Mouse (Mus musculus) right cerebral cortex, adult 18-20 months (tissue): ENCODE data around the gene Esrrg.

Source experiments
- DNase-seq: peaks from one replicate; pipeline ENCODE4 v3.0.0; 2022; ENCODE audit warnings: mixed read lengths

The Esrrg gene

DNA sequence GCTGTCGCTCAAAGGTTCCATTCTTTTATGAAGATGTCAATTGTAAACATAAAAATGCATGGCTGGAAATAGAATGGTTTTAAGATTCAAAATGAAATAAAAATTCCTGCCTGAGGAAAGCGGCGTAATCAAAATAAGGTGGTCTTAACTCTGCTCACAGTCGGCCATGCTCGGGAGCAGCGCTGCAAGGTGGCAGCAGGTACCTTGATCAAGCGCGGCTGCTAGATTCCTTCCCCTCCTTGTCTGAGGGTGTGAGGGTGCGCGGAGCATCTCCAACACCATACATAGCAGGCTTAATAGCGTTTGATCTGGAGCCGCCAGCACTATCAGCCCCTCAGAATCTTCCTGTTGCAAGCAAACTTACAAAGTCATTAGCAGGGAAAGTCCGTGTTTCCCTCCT lies 399.9 kb downstream of the Esrrg start:
- DNase-seq: no peak

DNA sequence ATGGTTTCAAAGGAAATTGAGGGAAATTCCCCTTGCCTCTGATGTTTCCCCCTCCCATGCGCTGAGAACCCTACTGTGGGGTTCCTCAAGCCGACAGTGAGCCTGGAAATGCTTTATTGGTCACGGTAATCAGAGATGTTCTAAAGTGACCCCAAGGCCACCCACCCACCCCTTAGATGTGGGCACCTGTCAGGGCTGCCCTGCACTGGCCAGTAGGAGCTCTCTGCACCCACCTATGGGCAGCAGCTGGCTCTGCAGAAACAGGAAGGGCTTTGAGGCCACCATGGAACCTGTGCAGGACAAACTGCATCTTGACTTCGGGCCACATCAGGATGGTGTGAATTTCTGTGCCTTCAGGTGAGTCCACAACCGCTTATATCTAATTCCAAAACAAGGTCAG lies 401.3 kb downstream of the Esrrg start:
- DNase-seq: no peak

DNA sequence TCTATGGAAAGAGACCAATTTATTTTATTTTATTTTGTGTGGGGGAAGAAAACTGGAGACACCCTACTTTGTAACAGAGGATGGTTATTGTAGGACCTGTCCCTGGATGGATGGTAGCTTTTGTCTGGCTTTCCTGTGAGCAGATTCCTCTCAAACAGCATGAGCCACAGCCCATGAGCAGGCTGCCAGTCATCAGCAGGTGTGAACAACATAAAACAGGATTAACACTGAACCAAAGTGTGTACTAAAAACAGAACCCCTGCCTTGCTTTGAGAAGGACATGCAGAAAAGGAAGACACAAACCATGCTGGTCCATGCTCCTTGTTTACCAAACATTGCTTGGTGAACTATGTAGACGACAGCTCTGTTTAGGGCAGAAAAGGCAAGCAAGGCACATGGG lies 402.3 kb downstream of the Esrrg start:
- DNase-seq: no peak

DNA sequence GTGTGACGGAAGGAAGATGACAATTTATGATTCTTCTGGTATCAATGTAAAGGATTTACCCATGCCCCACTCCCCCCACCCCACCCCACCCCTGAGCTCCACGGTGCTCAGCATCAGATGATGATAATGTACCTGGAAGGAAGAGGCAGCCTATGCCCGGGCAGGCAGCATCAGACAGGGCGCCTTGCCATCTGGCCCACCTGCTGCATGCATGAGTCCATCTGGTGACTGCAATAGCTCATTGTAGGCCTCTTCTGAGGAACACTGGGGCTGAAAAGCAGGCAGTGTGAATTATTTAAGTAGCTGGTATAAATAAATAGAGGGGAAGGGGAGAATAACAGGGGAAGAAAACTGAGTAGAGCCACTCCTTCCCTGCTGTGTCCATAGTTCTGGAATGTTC lies 405.8 kb downstream of the Esrrg start:
- DNase-seq: no peak

DNA sequence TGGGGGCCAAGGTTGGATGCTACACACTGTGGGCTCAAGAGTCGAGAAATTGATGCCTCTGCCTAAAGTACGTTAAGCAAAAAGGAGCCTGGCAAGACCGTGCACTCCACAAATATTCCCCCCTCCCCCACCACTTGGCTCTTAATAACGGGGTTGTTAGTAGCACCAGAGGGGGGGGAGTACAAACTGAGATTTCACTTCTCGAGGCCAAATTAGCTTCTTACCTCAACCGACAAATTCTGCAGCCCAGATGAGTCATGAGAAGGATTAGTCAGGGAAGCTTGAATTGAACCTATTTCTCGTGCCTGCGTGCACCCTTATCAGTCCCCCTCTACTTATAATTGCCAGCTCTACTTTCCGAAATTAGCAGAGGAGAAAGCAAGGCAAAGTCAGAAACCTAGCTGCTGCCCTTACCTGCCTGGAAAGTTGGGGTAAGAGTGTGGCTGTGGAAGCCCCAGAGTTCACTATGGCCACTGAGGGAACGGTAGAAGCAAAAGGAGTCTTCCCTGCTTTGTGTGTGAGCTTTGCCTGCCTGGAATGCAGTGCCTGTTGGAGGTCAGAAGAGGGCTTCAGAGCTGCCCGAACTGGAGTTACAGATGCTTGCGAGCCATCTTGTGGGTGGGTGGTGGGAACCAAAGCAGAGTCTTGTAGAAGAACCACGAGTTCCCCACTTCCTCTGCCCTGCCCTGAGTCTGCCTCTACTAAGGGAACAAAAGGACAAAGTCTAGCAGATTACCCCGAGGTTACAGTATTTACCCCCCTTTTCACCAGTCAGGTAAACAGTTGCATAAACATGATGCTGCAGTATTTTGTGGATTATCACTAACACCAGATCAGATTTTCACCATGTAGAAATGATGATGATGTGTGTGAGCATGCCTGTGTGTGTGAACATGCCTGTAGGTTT lies 409.6 kb downstream of the Esrrg start:
- DNase-seq: peak; percentile 15

DNA sequence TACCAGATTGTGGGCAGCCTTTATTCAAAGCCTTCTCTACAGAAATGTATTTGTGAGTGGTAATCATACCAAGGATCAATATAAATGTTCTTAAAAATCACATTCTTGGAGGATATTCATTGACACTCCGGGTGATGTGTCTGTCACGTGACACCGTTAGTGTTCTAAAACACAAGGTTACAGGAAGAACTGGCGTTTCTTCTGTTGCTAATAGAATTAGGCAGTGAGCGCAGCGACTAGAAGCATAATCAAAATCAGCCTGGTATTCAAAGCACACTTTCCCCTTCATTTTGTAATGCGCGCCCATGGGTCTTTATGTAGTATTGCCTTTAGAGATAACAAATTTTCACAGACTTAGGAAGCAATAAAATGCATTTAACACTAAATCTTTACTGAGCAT lies 420.6 kb downstream of the Esrrg start:
- no peak for DNase-seq

DNA sequence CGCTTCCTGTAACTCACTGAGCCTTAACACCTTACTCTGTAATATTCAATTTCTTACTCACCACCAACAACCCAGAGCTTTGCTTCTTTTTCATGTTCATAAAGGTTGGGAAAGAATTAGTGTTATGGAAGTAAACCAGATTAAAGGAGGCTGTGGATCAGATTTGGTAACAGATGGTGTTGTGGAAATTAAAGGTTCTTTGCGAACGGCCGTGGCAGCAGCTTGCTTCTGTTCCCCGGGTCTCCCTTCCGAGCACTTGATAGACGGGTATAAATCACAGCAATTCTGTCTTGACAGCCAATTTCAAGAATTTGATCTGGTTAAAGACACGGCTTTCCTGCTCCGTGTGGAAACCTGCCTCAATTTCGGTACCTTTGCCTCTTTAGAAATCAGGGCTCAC lies 421.5 kb downstream of the Esrrg start:
- DNase-seq: no peak

DNA sequence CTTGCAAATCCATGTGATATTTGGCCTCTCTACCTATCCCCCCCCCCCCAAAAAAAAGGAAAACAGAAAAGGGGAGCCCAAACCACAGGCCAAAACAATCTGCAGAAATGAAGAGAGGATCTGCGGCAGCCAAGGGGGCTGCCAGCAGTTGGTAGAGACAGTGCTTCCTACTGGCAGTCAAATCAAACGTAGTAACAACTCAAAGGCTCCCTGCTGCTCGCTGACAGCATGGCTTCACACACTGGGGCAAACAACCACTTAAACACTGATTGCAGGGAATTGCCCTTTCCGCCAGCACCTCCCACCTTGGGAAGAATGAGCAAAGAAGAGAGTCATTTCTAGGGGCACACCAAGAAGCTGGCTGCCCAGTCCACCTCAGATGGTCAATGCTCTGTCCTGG lies 422.7 kb downstream of the Esrrg start:
- no peak for DNase-seq

DNA sequence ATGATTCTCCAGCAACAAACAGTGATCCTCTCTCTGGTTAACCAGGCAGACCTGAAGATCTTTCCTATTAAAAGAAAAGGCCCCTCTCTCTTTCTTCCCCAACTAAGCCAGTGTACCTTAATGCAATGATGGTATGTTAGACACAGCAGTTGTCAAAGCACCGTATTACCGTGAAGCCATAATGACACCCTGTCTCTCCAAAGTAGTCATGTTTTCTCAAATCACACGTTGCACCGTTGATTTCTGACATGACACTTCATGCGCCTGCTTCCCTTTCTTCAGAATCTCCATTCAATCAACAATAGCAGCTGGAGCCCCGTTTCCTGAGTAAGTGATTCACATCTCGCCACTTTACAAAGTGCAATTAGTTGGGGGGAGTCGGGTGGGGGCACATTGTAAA lies 427.4 kb downstream of the Esrrg start:
- DNase-seq: no peak

DNA sequence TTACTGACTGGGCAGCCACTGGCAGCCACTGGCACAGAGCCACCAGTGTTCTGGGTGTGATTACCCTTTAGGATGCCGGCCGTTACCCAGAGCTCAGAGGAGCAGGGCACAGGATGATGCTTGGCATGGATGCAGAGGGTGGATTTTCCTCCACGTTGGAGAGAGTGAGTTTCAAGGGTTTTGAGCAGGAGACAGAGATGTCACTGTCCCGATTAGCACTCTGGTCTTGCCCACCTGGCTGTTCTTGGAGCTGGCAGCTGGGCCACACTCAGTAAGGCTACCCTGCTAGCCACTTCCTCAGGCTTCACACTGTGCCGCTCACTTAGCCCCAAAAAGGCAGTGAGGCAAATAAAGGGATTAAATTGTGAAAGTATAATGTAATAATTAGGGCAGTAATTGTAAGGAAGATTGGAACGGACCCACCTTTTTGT lies 438.1 kb downstream of the Esrrg start:
- no peak for DNase-seq

DNA sequence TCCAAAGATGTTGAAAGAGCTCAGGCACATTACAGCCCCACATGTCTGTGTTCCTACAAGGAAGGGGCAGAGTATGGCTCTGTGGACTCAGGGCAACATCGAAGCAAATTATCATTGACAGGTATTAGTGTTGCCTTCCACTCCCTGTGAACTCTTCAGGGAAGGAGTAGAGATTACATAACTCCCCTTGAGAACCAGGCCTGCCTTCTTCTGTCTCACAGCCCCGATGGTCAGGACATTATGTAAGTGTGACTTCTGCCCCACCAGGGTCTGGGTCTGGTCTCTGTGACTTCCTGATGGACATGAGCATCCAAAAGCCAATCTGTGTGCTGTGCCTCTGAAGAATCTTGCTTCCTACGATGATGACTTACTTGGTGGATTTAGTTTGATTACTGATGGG lies 438.6 kb downstream of the Esrrg start:
- DNase-seq: no peak

DNA sequence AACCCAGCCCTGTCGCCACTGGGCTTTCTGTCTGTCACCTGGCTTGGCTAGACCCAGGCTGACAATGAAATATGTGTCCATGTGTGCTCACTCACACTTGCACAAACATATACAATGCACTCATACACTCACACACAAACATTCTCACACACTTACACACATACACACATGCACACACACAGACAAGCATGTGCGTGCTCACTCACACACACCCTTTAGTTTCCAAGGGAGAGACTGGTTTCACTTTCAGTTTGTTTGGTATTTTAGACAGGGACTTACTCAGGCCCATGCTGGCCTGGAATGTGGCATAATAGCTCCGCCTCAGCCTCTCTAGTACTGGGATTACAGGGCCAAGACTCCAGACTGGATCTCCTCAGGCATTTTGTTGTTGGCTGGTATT lies 447.3 kb downstream of the Esrrg start:
- no peak for DNase-seq

DNA sequence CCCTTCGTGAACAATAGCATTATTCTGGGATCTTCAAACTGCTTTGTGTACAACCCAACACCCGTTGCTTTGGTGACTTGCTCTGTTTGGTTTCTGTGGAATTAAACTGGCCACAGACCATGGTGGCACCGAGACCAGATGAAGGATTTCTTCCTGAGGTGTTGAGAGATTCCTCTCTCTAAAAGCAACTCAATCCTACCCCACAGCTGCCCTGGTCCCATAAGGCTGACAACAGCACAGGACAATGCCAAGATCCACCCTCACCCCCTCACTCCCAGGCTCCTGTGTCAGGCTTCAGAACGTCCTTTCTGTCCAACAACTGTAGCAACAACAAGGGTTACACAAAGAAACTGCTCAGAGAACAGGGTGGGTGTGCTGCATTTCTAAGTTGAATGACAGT lies 449.3 kb downstream of the Esrrg start:
- DNase-seq: no peak

DNA sequence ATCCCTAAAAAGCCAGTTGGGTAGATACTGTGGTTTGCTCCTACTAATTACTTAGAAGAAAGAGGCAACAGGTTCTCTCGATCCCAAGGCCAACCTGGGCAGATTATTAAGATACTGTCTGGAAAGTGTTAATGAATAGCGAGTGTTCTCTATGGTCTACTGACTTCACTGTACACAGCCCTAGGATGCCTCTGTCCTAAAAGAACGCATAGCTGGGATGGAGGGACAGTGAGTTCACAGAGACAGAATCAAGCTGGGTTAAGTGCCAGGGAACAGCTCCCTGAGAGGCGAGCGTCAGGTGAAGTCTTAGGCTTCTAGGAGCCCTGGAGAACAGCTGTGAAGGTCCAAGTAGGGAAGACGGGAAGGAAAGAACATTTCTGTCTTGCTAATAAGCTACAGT lies 450.4 kb downstream of the Esrrg start:
- no peak for DNase-seq

DNA sequence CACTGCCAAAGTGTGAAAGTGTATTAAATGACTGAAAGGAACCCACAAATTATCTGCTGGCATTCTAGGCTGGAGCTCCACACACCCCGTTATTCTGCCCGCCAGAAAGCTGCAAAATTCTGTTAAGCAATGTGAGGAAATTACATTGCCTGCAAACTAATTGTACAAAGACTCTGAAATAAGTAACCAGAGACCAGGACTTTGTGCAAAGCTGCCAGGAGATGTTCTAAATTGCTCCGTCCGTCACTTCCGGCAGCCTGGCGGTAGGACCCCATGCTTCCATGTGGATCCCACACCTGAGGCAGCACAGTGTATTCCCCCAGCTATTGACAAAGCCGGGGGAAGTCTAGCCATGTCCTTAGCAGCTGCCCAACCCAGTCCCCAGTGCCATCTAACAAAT lies 451.9 kb downstream of the Esrrg start:
- no peak for DNase-seq

DNA sequence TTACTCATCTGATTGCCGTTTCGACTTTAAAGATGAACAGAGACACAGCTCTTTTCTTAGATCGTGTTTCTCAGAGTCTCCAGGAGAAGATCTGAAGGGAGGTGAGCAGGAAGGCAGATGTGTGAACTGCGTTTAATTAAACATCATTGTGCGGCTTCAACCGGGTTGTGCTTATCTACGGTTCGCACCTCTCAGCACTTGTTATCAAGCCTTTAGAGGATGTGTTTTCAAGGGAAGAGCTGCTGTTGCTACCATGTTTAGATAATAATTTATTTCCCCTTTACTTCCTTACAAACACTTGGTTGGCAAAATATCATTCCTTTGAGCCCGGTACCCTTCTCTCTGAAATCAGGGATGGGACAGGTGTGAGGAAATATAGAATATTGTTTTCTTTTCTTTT lies 460.2 kb downstream of the Esrrg start:
- DNase-seq: no peak

DNA sequence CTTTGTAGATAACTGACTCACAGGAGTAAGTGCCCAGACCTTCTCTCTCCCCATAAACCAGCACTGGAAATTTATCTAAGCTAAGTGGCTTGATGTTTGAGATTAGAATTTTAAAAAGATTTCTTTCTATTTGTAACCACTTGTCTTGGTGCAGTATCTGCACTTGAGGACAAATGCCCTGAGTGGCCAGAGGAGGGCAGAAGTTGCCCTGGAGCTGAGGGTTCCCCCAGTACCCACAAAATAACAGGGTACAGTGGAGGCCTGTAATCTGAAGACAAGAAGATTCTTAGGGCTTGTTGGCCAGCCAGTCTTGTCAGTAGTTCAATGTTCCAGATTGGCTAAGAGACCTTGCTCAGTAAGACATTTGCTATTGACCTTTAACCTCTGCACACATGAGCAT lies 461.3 kb downstream of the Esrrg start:
- no peak for DNase-seq

DNA sequence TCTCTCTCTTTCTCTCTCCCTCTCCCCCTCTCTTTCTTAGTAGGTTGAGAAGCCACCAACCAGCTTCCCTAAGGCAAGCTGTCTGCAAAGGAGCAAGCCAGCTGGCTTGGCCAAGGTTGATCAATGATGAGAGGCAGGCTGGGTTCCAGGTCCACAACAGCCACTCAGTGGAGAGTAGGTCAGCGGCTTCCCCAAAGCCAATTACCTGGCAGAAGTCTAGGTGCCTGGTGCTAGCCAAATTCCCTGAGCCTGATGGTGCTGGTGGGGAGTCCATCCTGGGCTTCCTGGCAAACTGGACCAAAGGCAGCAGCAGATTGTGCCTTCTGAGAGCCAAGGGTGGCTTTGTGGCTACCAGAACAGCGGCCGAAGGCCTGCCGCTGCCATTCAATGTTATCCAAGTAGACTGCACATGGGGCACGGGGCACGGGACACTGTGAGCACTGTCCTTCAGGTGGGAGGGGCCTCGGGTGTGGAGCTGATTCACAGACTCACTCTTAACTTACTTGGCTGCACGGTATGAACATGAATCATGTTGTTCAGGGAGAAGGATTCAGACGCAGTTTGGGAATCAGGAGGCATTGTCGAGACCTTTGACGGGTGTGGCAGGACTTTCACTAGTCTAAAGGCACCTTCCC lies 469.1 kb downstream of the Esrrg start:
- DNase-seq: no peak

DNA sequence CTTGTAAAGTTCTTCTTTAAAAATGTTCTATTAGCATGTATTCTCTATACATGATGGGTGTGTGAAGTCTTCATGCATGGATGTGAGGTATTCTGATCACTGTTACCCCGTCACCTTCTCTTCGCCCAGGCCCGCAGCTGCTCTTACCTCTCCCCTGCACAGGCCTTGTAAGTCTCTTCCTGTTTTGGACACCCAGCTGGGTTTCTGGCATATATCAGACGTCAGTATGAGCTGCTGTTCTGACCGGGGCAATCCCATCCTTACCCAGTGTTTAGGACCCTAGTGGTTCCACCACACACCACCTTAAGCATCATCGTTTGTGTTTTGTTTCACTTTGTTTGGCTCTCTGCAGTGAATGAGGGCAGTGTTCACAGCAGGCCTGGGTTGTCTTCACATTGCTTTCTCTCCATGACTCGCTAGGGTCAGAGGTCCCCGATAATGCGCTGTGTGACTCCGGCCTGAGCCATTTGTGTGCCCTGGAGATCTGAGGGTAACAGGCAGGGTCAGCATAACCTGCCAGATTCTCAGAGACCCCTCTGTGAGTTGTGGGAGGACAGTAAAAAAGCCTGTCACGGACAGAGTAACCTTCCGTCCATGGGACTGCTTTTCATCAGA lies 471.8 kb downstream of the Esrrg start:
- DNase-seq: no peak

DNA sequence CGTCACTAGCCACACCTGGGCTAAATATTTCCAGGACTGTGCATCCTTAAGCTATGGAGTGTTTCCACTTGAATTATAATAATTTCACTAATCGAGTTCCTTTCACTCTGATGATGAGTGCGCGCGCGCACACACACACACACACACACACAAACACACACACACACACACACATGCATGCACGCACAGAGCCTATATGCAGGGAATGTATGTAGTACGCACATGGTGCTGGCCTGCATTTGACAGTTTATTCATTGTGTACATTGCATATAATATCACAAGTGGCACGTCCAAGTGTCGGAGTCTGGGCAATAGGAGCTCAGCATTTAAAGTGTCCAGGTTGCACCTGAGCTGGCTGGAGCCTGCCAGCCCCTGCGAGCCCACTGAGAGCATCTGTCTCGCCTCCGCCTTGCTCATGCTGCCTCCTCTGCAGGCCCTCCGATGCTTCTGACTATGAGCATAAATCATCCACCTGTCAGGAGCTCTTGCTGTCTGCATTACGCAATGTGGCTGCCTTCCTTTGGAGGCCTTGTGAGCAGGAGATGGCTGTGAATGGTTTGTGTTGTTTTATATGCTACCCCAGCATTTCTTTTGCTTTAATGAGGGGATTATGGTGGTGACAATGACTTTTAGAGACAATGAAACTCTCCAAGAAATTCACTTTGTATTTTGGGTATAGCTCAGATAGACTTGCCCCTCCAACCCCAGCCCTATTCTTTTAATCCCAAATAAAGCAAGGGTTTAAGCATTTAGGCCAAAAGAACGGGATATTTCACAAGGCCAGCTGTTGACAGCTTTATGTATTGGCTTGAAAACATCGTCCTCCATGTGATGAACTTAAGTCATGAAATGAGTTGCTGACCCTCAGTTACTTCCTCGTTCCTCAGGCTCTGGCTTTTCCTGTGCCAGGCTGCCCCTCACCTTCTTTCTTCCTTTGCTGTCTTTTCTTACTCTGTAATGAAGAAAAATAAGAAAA lies 474.4 kb downstream of the Esrrg start:
- DNase-seq: peak; percentile 5

DNA sequence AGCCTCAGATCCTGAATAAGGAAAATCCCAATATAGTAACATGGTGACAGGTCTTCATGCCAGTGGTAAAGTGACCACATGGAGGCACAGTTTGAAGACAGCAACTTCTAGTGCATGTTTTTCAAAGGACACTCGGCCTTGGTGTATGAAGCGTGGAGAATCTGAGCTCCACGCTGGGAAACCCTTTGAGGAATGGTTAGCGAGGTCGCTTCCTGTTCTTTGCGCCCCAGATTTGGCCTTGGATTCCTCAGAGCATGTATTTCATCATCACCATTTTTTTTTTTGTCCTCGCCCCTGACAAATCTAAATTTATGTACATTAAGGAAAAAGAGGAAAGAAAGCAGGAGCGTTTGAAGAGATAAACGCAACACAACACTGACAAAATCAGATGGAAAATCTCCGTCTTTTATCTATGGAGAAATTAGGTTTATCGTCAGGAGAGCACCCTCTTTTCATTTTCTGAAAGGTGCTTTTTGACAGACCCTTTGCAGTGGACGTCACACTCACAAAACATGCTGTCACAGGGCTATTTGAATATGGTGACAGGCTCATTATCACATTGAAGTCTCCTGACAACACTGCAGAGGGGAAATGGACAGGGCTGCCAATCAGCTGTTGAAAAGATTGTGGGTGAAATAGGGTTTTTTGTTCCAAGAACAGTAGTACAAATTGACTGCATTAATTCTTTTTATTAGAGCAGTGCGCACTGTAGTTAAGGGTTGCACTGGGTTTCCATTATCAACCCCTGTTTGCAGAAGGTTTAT lies 476.7 kb downstream of the Esrrg start:
- DNase-seq: no peak

DNA sequence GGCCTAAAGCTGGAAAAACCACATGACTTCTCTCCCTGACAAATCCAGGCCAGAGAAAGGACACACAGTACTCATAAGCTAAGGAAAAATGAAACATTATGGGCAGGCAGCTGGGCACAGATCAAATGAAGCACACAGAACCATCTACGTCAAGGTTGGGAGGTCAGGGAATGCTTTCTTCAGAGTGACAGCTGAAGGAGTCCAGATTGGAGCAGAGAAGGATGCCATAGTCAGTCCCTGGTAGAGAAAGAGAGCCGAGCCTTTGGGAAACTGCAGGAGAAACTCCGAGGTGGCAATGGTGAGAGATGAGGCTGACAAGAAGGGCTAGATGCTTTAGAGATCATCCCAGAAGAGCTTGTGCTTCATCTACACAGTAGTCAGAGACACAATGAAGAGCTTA lies 485.1 kb downstream of the Esrrg start:
- DNase-seq: no peak
